Mouse (Mus musculus) thymus, postnatal 0 days (tissue): ENCODE measurements around the gene Olfr801. TPM values are rescaled to one million over a fixed set of nuclear protein-coding genes. Genes with fewer than 3 reads are reported as not detected.

Source experiments
- DNase-seq: peaks from one replicate; pipeline ENCODE4 v3.0.0-alpha.2; 2015; ENCODE audit warnings: low spot score
- polyA plus RNA-seq: library from polyadenylated mRNA; unstranded; fragments of >200 nt; fragmentation: Nextera tagmentation; extraction: Ambion mirVana; gene quantifications from 2 replicates; pipeline ENCODE4 v1.2.1, GENCODE M21; 2015

Olfr801 gene
- polyA plus RNA-seq, result not detected in 2 replicates

GRCm38 (mm10) chr10:129673765-129674164 is at the start of gene Olfr801:
Gene Olfr801 (minus strand): TSS chr10:129673865.
- no peak for DNase-seq

GRCm38 (mm10) chr10:129702910-129703309 is 29.2 kb upstream of the Olfr801 start, which contains the start of gene Olfr804:
Gene Olfr804 (plus strand): TSS chr10:129703210.
- DNase-seq, result no peak

GRCm38 (mm10) chr10:129694186-129694585 is 20.5 kb upstream of the Olfr801 start, which contains the start of gene Olfr803:
Gene Olfr803 (minus strand): TSS chr10:129694286.
- DNase-seq, result no peak

GRCm38 (mm10) chr10:129688069-129688468 is 14.4 kb upstream of the Olfr801 start, which contains the start of gene Olfr802:
Gene Olfr802 (minus strand): TSS chr10:129688169.
- no peak for DNase-seq

GRCm38 (mm10) chr10:129657394-129657793 is 16.3 kb downstream of the Olfr801 start, which contains the start of gene Olfr800:
Gene Olfr800 (plus strand): TSS chr10:129657694.
- DNase-seq, result no peak

GRCm38 (mm10) chr10:129651763-129652162 is 21.9 kb downstream of the Olfr801 start:
- no peak for DNase-seq

GRCm38 (mm10) chr10:129637184-129637583 is 36.5 kb downstream of the Olfr801 start, which contains the start of gene Olfr799:
Gene Olfr799 (plus strand): TSS chr10:129637484.
- DNase-seq, result no peak

GRCm38 (mm10) chr10:129627834-129628233 is 45.8 kb downstream of the Olfr801 start, which contains the start of gene Olfr798:
Gene Olfr798 (minus strand): TSS chr10:129627934.
- DNase-seq, result no peak

GRCm38 (mm10) chr10:129623251-129623650 is 50.4 kb downstream of the Olfr801 start:
- DNase-seq, result no peak

- DNase-seq, result no peak
Observed at GRCm38 (mm10) chr10:129621724-129622123, 51.9 kb downstream of the Olfr801 start.

Other genes with a start within 250 kb of the Olfr801 start
- gene Olfr786, start 246.6 kb downstream of the Olfr801 start, polyA plus RNA-seq, result not detected in 2 replicates
- not detected in 2 replicates for gene Olfr787, start 212.0 kb downstream of the Olfr801 start, polyA plus RNA-seq
- gene Olfr788, start 202.9 kb downstream of the Olfr801 start, polyA plus RNA-seq, result not detected in 2 replicates
- not detected in 2 replicates for gene Olfr789, start 189.1 kb downstream of the Olfr801 start, polyA plus RNA-seq
- not detected in 2 replicates for gene Olfr790, start 175.4 kb downstream of the Olfr801 start, polyA plus RNA-seq
- gene Olfr791, start 152.1 kb downstream of the Olfr801 start, polyA plus RNA-seq, result not detected in 2 replicates
- gene Olfr792, start 134.7 kb downstream of the Olfr801 start, polyA plus RNA-seq, result not detected in 2 replicates
- gene Olfr794, start 106.2 kb downstream of the Olfr801 start, polyA plus RNA-seq, result not detected in 2 replicates
- not detected in 2 replicates for gene Olfr796, start 61.3 kb downstream of the Olfr801 start, polyA plus RNA-seq
- not detected in 2 replicates for gene Olfr798, start 45.9 kb downstream of the Olfr801 start, polyA plus RNA-seq
- gene Olfr799, start 36.4 kb downstream of the Olfr801 start, polyA plus RNA-seq, result not detected in 2 replicates
- gene Olfr800, start 16.2 kb downstream of the Olfr801 start, polyA plus RNA-seq, result not detected in 2 replicates
- gene Olfr802, start 14.3 kb upstream of the Olfr801 start, polyA plus RNA-seq, result 0.05 and 0.09 TPM in 2 replicates
- gene Olfr803, start 20.4 kb upstream of the Olfr801 start, polyA plus RNA-seq, result not detected in 2 replicates
- gene Olfr804, start 29.3 kb upstream of the Olfr801 start, polyA plus RNA-seq, result not detected in 2 replicates
- gene Olfr805, start 55.5 kb upstream of the Olfr801 start, polyA plus RNA-seq, result not detected in 2 replicates
- gene Olfr806, start 68.1 kb upstream of the Olfr801 start, polyA plus RNA-seq, result not detected in 2 replicates
- gene Olfr807, start 83.9 kb upstream of the Olfr801 start, polyA plus RNA-seq, result not detected in 2 replicates
- gene Olfr808, start 91.6 kb upstream of the Olfr801 start, polyA plus RNA-seq, result not detected in 2 replicates
- not detected in 2 replicates for gene Olfr809, start 100.8 kb upstream of the Olfr801 start, polyA plus RNA-seq
- gene Olfr810, start 121.1 kb upstream of the Olfr801 start, polyA plus RNA-seq, result not detected in 2 replicates
- not detected in 2 replicates for gene Olfr811, start 130.5 kb upstream of the Olfr801 start, polyA plus RNA-seq
- not detected in 2 replicates for gene Olfr812, start 172.2 kb upstream of the Olfr801 start, polyA plus RNA-seq
- gene Olfr813, start 181.5 kb upstream of the Olfr801 start, polyA plus RNA-seq, result not detected in 2 replicates
- not detected in 2 replicates for gene Olfr814, start 206.0 kb upstream of the Olfr801 start, polyA plus RNA-seq
- not detected in 2 replicates for gene Olfr815, start 232.0 kb upstream of the Olfr801 start, polyA plus RNA-seq
- gene Olfr816, start 241.7 kb upstream of the Olfr801 start, polyA plus RNA-seq, result not detected in 2 replicates